Mouse (Mus musculus): ENCODE results near the gene Kcnh1.

The Kcnh1 gene

GRCm38 (mm10) chr1:192315392-192316070 lies 125.0 kb downstream of the Kcnh1 start:
- intact Hi-C loops (cut with DNase I): no loop called here

- intact Hi-C loops (cut with DNase I): no loop called here
Observed at GRCm38 (mm10) chr1:192324223-192324622, 133.6 kb downstream of the Kcnh1 start.

GRCm38 (mm10) chr1:192327052-192327451 lies 136.5 kb downstream of the Kcnh1 start:
- intact Hi-C loops (cut with DNase I): no loop called here

GRCm38 (mm10) chr1:192331207-192331606 lies 140.6 kb downstream of the Kcnh1 start:
- intact Hi-C loops (cut with DNase I): no loop called here

- intact Hi-C loops (cut with DNase I): no loop called here
Observed at GRCm38 (mm10) chr1:192336029-192336428, 145.5 kb downstream of the Kcnh1 start.

GRCm38 (mm10) chr1:192339361-192340077 lies 148.9 kb downstream of the Kcnh1 start:
- intact Hi-C loops (cut with DNase I): no loop called here

- intact Hi-C loops (cut with DNase I): no loop called here
Observed at GRCm38 (mm10) chr1:192341774-192342173, 151.2 kb downstream of the Kcnh1 start.

GRCm38 (mm10) chr1:192343996-192344395 lies 153.4 kb downstream of the Kcnh1 start:
- intact Hi-C loops (cut with DNase I): no loop called here

GRCm38 (mm10) chr1:192347327-192347726 lies 156.8 kb downstream of the Kcnh1 start:
- intact Hi-C loops (cut with DNase I): no loop called here

- intact Hi-C loops (cut with DNase I): no loop called here
Observed at GRCm38 (mm10) chr1:192356231-192356630, 165.7 kb downstream of the Kcnh1 start.

GRCm38 (mm10) chr1:192359212-192359611 lies 168.6 kb downstream of the Kcnh1 start:
- intact Hi-C loops (cut with DNase I): no loop called here

GRCm38 (mm10) chr1:192368336-192368735 lies 177.8 kb downstream of the Kcnh1 start:
- intact Hi-C loops (cut with DNase I): no loop called here

GRCm38 (mm10) chr1:192371943-192372614 lies 181.5 kb downstream of the Kcnh1 start:
- intact Hi-C loops (cut with DNase I): no loop called here

GRCm38 (mm10) chr1:192378546-192379075 lies 188.0 kb downstream of the Kcnh1 start:
- intact Hi-C loops (cut with DNase I): no loop called here

- intact Hi-C loops (cut with DNase I): no loop called here
Observed at GRCm38 (mm10) chr1:192380596-192381041, 190.0 kb downstream of the Kcnh1 start.

- intact Hi-C loops (cut with DNase I): no loop called here
Observed at GRCm38 (mm10) chr1:192387624-192388023, 197.1 kb downstream of the Kcnh1 start.

GRCm38 (mm10) chr1:192391041-192391440 lies 200.5 kb downstream of the Kcnh1 start:
- intact Hi-C loops (cut with DNase I): no loop called here

GRCm38 (mm10) chr1:192392232-192392631 lies 201.7 kb downstream of the Kcnh1 start:
- intact Hi-C loops (cut with DNase I): no loop called here

- intact Hi-C loops (cut with DNase I): no loop called here
Observed at GRCm38 (mm10) chr1:192399667-192400490, 209.3 kb downstream of the Kcnh1 start.

GRCm38 (mm10) chr1:192400991-192401390 lies 210.4 kb downstream of the Kcnh1 start:
- intact Hi-C loops (cut with DNase I): no loop called here
